ENCODE assay signal across 25 mouse cellular contexts in genomic region chr9:76099981-76100380, GRCm38 (mm10).
DNase-seq lines count a peak whose midpoint lies in the region; ATAC-seq and TF ChIP-seq lines count a peak whose summit lies in the region.
"Had no signal": no experiment of that assay in that cellular context is flagged by ENCODE, and none has a peak within 500 bp of the region (broad histone marks: within the 10 kb centered on the region; RNA-seq: fewer than 3 reads in every experiment).

No protein-coding gene starts in this region.

- no peak overlapping the region for H3K27ac ChIP-seq in heart, embryonic 10.5 days
- H3K27ac ChIP-seq in lung, embryonic 14.5 days (ENCODE audit: low read depth) = no peak overlapping the region
- H3K27ac ChIP-seq in midbrain, embryonic 15.5 days = no peak overlapping the region
- H3K27ac ChIP-seq: embryonic facial prominence, embryonic 13.5 days; forebrain, embryonic 10.5 days; forebrain, embryonic 15.5 days; hindbrain, embryonic 12.5 days; hindbrain, postnatal 0 days; intestine, embryonic 15.5 days; limb, embryonic 12.5 days; liver, embryonic 15.5 days; stomach, postnatal 0 days had no signal

- WGBS in heart, embryonic 10.5 days = 83% methylated on average over 3 of the region's 3 CpGs
- 63% methylated on average over 3 of the region's 3 CpGs for WGBS in lung, embryonic 14.5 days
- 63% methylated on average over 3 of the region's 3 CpGs for WGBS in lung, adult 2 months
- 81% methylated on average over 3 of the region's 3 CpGs for WGBS in midbrain, embryonic 15.5 days

- DNase-seq in heart, adult 18-20 months = peak; percentile 4 to 15
- no peak for DNase-seq in heart, embryonic 10.5 days (ENCODE audit: low spot score)
- DNase-seq in lung, embryonic 14.5 days = peak; percentile 25
- DNase-seq in lung, adult 2 months = no peak
- peak; percentile 49 for DNase-seq in adipocyte (ENCODE audit: low spot score)
- peak; percentile 59 for DNase-seq in gastrocnemius, postnatal 25 days
- no peak for DNase-seq in left cerebral cortex, postnatal 10 days (ENCODE audit: extremely low spot score in 1 of 2, low spot score in 2 of 2)
- DNase-seq: adrenal gland, postnatal 25 days; cerebellum, adult 18-20 months; cerebellum, postnatal 10 days; heart, postnatal 14 days; kidney, postnatal 25 days; midbrain, embryonic 14.5 days; thymus, adult 18-20 months; thymus, postnatal 36 days had no signal

- intact Hi-C loops in left cerebral cortex, postnatal 10 days (cut with DNase I) = no loop called here

- TF ChIP-seq POLR2A in lung, adult 2 months (IDR thresholded peaks at IDR 0.05; ENCODE audit: borderline replicate concordance, extremely low read depth, low read depth, low read length) = no peak

- TF ChIP-seq CTCF in lung, embryonic 14.5 days (IDR thresholded peaks at IDR 0.05; ENCODE audit: low read depth) = no peak
- TF ChIP-seq CTCF in lung, adult 2 months (IDR thresholded peaks at IDR 0.05; ENCODE audit: insufficient read depth, low read length) = no peak

- H3K4me2 ChIP-seq in lung, embryonic 14.5 days = no peak overlapping the region
- no peak overlapping the region for H3K4me2 ChIP-seq in midbrain, embryonic 15.5 days
- H3K4me2 ChIP-seq: embryonic facial prominence, embryonic 13.5 days; forebrain, embryonic 15.5 days; hindbrain, embryonic 12.5 days; intestine, embryonic 15.5 days; limb, embryonic 12.5 days; liver, embryonic 15.5 days had no signal

- no peak overlapping the region for H3K9ac ChIP-seq in lung, embryonic 14.5 days
- H3K9ac ChIP-seq in midbrain, embryonic 15.5 days = no peak overlapping the region
- H3K9ac ChIP-seq: embryonic facial prominence, embryonic 13.5 days; forebrain, embryonic 15.5 days; hindbrain, embryonic 12.5 days; intestine, embryonic 15.5 days; limb, embryonic 12.5 days; liver, embryonic 15.5 days had no signal

- no peaks in the 10 kb centered on the region for H3K27me3 ChIP-seq in heart, embryonic 10.5 days (ENCODE audit: insufficient read depth, poor library complexity, severe bottlenecking)
- no peaks in the 10 kb centered on the region for H3K27me3 ChIP-seq in lung, embryonic 14.5 days (ENCODE audit: insufficient read depth, low read length)
- H3K27me3 ChIP-seq in midbrain, embryonic 15.5 days (replicated peaks) = no peaks in the 10 kb centered on the region
- H3K27me3 ChIP-seq: embryonic facial prominence, embryonic 13.5 days; forebrain, embryonic 15.5 days; hindbrain, embryonic 12.5 days; intestine, embryonic 15.5 days; limb, embryonic 12.5 days; liver, embryonic 15.5 days had no signal

- no peak for ATAC-seq in lung, embryonic 14.5 days (ENCODE audit: insufficient read depth)
- no peak for ATAC-seq in midbrain, embryonic 15.5 days (replicated peaks)
- ATAC-seq: forebrain, embryonic 15.5 days; hindbrain, postnatal 0 days; intestine, embryonic 15.5 days had no signal

- no peak overlapping the region for H3K4me3 ChIP-seq in heart, embryonic 10.5 days
- H3K4me3 ChIP-seq in lung, embryonic 14.5 days (ENCODE audit: low read depth, low read length) = no peak overlapping the region
- H3K4me3 ChIP-seq in lung, adult 2 months (replicated peaks; ENCODE audit: extremely low read depth, low read depth, low read length) = no peak overlapping the region
- no peak overlapping the region for H3K4me3 ChIP-seq in midbrain, embryonic 15.5 days
- H3K4me3 ChIP-seq: embryonic facial prominence, embryonic 13.5 days; forebrain, embryonic 10.5 days; forebrain, embryonic 15.5 days; hindbrain, embryonic 12.5 days; intestine, embryonic 15.5 days; limb, embryonic 12.5 days; liver, embryonic 15.5 days had no signal

- no peaks in the 10 kb centered on the region for H3K9me3 ChIP-seq in heart, embryonic 10.5 days
- no peaks in the 10 kb centered on the region for H3K9me3 ChIP-seq in lung, embryonic 14.5 days (ENCODE audit: low read depth, low read length)
- H3K9me3 ChIP-seq in midbrain, embryonic 15.5 days = no peaks in the 10 kb centered on the region
- H3K9me3 ChIP-seq: embryonic facial prominence, embryonic 13.5 days; forebrain, embryonic 10.5 days; forebrain, embryonic 15.5 days; hindbrain, embryonic 12.5 days; intestine, embryonic 15.5 days; limb, embryonic 12.5 days; liver, embryonic 15.5 days had no signal

- no peaks in the 10 kb centered on the region for H3K4me1 ChIP-seq in heart, embryonic 10.5 days
- H3K4me1 ChIP-seq in lung, embryonic 14.5 days (ENCODE audit: insufficient read depth) = 0 out of 2 replicates have a peak, but pooled peaks cover 4% of the 10 kb centered on the region
- no peaks in the 10 kb centered on the region; the same call in 1 of the 2 replicates for H3K4me1 ChIP-seq in lung, adult 2 months (ENCODE audit: control insufficient read depth, insufficient read depth, low read length)
- no peaks in the 10 kb centered on the region for H3K4me1 ChIP-seq in midbrain, embryonic 15.5 days
- H3K4me1 ChIP-seq: embryonic facial prominence, embryonic 13.5 days; forebrain, embryonic 10.5 days; forebrain, embryonic 15.5 days; hindbrain, embryonic 12.5 days; intestine, embryonic 15.5 days; liver, embryonic 15.5 days had no signal

- no peaks in the 10 kb centered on the region for H3K36me3 ChIP-seq in heart, embryonic 10.5 days
- no peaks in the 10 kb centered on the region for H3K36me3 ChIP-seq in lung, embryonic 14.5 days (ENCODE audit: insufficient read depth)
- H3K36me3 ChIP-seq in midbrain, embryonic 15.5 days (replicated peaks) = no peaks in the 10 kb centered on the region
- H3K36me3 ChIP-seq: embryonic facial prominence, embryonic 13.5 days; forebrain, embryonic 10.5 days; forebrain, embryonic 15.5 days; hindbrain, embryonic 12.5 days; intestine, embryonic 15.5 days; limb, embryonic 12.5 days; liver, embryonic 15.5 days had no signal

Comparison
In these comparisons a context has a peak if more than half of its experiments do, and no peak if none do; other contexts are left out.
1. DNase-seq: peak in heart, adult 18-20 months (2 of 2), lung, embryonic 14.5 days (single experiment), adipocyte (single experiment) and gastrocnemius, postnatal 25 days (single experiment); none in heart, embryonic 10.5 days (single experiment), lung, adult 2 months (single experiment) and left cerebral cortex, postnatal 10 days (0 of 2).